Mouse (Mus musculus) thymus, postnatal 0 days (tissue): Measurements from ENCODE around the gene Psmb7. TPM values are rescaled to one million over a fixed set of nuclear protein-coding genes. Genes with fewer than 3 reads are reported as not detected.

Experiments used
- DNase-seq: peaks from one replicate; pipeline ENCODE4 v3.0.0-alpha.2; 2015; ENCODE audit warnings: low spot score
- polyA plus RNA-seq: library from polyadenylated mRNA; unstranded; fragments of >200 nt; fragmentation: Nextera tagmentation; extraction: Ambion mirVana; gene quantifications from 2 replicates; pipeline ENCODE4 v1.2.1, GENCODE M21; 2015

Psmb7 gene
- polyA plus RNA-seq, 1 experiment from 2014 or later, result 272 TPM

DNA sequence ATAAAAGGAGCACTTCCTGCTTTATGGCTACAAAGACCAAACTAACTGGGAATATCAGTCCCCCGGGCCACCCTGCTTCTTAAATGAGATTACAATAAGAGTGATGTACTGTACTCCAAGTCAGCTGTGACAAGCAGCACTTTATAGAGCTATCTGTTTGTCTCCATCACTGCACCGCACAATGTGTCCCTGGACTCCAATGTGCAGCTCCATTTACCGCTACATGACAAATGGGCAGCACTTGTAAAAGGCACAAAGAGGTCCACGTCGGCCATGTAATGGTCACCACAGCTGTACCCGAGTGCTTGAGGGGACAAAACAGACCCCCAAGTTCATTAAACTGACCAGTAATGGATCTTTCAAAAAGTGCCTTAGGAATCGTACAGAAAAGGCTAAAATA, 49.0 kb downstream of the Psmb7 start:
- no peak for DNase-seq

DNA sequence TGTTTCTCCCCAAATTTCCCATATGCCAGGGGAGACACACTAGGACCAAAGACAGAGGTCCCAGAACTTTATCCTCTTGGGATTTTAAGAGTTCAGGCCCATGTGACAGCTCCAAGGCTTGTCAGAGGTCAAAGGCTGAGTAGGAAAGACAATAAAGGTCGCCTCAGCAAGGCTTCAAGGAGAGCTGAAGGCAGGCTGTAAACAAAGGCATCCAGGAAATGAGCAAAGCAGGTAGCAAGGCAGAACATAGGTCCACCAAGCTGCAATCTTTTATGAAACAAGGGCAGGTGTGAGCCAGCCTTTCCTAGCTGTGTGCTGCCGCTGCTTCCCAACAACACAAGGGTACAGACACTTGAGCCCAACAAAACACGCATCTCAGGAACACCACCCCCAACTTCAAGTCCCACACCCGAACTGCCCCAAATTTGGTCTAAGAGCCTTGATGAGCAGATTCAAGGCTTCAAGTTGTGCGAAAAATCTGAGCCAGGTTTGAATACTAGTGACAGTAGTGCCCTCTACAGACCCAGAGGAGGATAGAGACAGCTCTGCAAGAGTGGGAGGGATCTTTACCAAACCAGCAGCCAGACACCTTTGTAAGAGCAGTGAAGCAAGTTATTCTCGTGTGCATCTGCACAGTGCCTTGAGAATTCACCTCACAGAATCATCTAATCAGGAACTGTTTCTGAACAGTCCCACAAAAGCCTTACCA, 52.0 kb downstream of the Psmb7 start:
- DNase-seq, result no peak

DNA sequence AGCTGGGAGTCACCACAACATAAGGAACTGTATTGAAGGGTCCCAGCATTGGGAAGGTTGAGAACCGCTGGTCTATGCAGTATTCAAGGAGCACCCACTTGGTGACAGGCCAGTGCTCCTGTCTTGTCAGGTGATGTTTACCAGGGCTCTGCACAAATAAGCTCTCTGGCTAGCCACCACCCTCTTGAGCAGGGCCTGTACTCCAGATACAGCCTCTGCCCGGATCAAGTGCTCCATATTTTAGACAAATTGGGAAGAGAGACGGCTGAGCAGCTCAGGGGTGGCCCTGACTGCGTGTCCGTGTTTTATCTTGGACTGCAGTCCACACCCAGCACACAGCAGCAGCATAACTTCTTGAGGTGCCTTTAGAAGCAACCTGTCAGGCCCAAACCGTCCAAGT, 57.2 kb downstream of the Psmb7 start:
- DNase-seq, result no peak

DNA sequence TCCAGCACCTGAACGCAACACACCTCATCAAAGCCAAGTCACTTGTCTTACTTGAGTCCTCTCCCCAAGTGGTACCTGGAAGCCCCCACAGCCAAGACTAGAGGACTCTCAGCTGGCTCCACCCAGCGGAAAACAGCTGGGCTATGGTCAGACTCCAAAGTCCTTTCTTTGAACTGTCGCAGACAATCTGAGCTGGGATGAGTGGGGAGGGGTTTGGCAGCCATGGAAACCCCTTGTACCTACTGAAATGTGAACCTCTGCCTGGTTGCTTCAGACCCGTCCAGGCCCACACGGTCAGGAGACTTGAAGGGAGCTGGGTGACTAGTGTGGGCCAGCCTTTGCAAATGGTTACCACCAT, 58.5 kb downstream of the Psmb7 start:
- DNase-seq, result no peak

DNA sequence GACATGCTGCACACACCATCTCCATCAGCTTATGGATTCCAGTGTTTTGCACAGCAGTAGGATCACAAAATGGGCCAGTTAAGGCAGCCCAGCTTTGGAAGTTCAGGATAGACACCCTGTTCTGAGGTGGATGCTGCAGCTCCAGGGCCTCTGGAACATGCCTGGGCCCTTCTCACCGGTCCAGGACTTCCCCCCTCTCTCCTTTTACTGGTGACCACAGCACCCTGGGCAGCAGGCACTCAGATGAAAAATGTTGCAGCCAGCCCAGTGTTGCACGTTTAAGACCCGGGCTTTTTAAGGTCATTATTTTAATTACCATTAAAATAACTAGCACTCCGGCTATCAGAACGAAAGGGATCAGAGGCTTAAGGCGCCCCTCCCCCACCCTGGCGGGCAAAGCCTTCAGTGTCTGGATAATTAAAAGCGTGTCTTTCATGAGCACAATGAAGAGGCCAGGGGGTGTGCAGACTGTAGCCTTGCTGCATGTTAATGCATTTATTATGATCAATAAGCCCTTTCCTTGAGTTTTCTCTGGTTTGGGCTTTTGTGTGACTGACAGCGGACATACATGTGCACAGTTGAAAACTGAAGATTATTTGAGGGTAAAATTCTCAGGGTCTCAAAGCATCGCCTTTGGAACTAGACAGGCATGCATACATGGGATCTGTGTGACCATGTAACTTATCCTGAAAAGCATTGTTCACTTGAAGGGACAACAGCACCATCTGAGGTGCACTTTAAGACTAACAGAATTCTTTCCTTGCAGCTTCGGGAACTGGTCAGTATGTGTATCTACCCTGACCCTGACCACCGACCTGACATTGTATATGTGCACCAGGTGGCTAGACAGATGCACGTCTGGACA, 59.1 kb downstream of the Psmb7 start:
- DNase-seq, result no peak

DNA sequence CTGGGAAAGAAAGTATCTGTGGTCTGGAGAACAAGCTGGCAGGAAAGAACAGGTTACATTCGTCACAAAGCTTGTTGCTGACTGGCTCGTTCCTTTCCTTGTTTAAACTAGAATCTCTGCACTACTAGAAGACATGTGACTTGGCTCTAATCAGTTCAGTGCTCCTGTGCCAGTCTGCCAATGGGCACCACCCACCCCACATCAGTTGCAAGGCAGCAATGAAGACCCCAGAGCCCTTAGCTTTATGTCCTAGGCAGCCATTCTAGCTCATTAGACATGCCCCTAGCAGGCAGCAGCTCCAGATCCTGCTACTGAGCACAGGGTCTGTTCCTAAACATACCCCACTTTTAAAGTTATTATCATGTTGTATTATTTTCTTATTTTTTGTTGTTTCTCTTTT, 59.9 kb downstream of the Psmb7 start:
- no peak for DNase-seq

DNA sequence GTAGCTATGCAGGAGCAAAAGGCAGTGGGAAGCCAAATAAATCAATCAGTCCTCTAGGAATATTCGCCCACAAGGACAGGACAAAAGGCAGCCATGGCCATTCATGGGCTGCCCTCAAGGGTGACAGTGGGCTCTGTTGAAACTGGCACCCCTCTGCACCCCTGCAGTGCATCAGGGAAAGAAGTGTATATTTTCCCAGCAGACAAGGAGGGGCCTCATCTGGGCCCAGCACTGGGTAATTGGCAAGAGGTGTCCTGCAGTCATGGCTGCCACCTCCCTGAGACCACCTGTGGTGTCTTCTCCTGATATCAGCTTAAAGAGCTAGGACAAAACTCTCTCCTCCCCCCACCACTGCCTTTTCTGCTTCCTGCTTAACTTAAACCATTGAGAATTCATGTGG, 64.4 kb downstream of the Psmb7 start:
- no peak for DNase-seq

DNA sequence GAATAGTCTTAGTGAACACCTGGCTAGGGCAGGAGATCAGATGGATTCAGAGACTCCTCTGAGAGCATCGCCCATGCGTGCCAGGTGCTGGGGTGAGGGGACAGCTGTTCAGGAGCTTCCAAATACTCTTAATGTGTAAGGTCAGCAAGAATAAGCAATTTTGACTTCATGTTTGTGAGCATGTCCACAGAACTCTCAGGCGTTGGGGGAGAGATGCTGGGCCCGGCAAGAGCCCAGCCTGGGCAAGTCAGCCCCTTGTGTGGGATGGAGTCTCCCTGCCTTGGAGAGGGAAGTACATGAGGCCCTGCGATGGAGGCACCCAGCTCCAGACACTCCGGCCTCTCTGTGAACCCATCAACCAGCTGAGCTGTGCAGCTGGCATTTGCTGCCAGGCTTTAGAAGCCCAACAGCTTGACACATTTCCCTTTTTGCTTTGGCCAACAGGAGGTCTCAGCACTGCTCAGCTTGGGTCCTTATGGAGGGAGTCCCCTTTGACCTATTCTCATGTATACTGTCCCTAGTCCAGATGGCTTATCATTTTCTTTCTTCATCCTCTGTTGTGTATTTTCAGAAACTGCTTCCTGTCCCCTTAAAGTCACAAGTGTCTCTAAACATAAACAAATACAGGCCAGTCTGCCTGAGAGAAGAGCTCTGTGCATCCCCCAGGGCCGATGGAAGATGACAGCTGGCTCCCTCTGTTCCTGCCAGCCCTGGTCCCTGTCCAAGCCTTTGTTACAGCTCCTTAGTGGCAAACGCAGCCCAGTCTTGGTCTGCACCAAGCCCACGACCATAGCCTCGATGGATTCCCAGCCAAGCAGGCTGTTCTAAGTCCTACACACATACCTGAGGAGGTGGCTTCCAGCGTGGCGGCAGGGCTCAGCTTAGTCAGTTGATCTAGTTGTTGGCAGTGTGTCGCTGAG, 65.0 kb downstream of the Psmb7 start:
- DNase-seq, result no peak

DNA sequence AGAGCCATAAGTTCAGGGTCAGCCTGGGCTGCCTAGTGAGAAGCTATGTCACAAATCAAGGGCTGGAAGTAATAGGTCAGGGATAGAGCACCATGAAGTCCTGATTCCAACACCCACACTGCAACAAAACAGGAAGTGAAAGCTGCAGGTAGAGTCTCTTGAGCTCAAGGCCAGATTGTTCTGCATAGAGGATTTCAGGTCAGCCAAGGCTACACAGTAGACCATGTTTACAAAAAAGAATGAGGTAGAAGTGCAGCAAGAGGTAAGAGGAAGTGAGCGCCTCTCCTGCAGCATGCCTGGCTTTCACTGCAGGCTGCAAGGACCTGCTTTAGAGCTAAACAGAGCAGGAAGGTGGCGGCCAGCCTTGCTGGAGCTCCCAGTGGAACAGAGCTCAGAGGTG, 69.2 kb downstream of the Psmb7 start:
- DNase-seq, result no peak

DNA sequence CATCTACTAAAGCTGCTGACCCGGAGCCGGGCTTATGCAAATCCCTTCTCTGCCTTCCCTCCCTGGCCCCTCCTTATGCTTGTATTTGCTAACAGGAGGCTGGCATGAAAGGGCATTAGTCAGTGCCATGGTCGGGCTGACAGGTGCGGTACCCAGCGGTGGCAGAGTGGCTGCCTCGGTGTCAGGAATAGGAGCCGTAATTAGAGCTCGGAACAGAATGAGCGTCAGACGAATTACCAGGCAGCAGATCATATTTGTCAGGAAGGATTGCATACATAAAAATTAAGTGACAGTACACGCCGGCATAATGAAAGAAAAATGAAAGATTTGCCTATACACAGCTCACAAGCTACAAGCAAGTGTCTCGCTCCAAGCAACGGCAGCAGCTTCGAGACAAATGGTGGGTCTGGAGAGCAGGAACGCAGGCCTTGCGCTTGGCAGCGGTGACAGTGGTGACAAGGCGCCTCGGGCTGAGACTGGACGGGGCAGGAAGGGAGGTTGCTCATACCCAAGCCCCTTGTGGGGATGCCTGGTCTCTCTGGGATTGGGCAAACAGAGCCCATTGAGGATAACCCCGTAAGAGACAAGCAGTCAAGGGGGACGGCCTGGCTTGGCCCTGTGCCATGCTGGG, 71.8 kb downstream of the Psmb7 start:
- no peak for DNase-seq

DNA sequence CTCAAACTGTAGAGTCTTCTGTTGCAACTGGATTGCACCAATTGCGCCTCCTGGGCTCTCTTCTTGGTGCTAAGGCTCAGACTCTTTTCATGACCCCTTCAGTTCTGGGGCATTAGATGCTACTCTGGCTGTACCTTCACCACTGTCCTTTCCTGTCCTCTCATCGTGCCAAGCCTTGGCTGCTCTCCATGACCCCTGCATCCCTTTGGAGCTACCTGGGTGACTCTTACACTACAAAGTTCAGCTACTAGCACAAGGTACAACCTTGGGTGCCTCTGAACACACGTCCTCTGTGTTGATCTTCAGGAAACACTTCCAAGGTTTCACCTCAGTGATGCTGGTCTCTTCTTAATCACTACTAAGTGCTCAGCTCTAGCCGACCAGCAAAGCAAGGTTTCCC, 81.3 kb downstream of the Psmb7 start:
- no peak for DNase-seq

DNA sequence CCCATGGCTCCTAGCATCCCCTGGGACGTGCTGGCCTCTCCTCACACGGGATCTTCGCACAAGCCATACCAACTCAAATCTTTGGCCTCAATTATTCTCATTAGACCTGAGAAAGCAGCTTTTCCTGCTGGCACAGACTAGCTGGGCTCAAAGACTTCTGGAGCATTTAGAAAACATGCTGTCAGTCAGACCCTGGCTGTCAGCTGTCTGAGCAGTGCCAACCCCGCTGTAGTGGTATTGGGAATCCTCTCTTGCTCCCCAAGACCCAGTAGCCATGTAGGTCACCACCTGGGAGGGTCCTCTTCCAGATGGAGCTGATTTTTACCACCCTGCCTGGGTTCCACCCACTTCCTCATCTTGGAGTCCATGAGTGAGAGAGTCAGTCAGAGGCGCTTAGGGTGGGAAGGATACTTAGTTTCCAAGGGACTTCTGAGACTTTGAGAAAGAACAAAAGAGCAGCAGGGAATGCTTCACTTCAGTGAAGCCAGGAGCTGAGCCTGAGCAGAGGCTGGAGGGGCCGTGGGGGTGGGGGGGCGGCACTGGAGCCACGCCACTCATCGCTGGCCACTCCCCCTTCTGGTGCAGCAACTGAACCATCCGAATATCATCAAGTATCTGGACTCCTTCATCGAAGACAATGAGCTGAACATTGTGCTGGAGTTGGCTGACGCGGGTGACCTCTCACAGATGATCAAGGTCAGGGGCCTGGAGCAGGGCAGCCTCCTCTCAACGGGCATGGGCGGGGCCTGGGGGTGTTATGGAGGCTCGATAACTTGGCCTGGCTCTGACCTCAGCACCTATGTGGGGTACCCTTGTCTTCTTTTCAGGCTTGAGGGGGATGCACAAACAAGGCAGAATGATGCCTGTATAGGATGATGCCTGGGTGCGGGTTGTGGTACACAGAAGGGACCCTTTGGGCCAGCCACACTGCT, 83.3 kb downstream of the Psmb7 start:
- DNase-seq, result no peak

DNA sequence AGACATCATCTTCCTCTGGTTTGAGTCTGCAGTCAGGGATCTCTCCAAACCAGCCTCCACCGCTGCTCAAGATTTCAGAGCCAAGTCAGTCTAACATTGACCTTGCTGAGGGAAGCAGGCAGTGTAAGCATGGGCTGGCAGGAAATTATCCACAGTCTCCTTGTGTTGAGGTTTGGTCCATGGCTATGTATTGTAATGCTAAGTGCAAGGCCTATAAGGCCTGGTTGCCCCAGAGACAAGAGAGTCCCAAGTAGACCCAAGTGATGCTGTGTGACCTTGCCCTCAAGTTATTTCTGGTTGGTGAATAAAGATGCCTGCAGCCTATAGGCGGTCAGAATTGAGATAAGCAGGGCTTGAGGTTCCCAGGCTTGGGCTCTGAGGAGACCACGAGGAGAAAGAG, 87.2 kb downstream of the Psmb7 start:
- no peak for DNase-seq

DNA sequence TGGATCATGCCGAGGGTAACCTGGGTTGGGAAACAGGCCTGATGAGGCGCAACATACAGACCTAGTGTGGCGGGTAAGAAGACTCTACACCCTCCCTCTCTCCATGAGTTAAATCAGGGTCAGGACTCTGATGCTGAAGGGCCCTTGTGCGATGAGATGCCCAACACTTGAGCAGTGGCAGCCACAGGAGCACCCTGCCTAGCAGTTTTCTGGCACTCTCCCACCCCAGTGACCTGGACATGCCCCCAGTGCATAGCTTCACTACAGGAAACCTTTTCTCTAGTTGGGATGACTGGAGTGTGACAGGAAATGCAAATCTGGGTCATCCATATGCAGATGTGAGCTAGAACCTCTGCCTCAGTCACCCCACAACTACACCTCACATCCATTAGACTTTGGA, 88.2 kb downstream of the Psmb7 start:
- DNase-seq, result no peak

DNA sequence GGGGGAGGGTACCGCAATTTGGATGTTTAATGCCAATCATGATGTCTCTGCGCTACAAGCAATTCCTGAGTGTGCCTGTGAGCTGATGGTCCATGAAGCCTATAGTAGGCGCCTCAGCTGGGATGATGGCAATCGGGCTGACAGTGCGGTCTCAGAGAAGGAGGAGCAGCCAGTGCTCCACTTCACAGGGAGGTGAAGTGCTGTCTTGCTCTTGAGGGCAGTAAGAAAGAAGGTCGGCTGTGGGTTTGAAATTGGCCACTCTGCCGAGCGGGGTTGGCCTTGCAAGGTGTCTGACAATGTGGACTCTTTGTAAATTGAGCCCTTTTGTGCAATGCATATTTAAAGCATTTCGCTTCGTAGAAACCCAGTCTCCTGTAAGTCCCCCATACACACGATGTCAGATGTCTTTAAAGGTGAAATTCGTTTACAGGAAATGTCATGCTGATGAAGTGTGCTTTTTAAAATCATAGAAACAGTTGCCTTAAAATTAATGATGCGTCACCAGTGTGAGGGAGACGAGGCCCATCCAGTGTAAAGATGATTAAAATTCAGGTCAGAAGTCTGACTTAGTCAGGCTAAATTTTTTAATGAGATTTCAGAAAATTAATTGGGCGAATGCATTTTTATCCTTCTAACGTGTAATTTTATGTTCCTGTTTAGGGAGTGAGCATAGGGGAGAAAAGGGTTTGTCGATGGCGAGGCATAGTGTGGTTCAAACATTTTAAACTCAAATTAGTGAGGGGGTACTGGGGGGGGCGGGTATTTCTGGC, 89.5 kb downstream of the Psmb7 start:
- DNase-seq, result no peak

DNA sequence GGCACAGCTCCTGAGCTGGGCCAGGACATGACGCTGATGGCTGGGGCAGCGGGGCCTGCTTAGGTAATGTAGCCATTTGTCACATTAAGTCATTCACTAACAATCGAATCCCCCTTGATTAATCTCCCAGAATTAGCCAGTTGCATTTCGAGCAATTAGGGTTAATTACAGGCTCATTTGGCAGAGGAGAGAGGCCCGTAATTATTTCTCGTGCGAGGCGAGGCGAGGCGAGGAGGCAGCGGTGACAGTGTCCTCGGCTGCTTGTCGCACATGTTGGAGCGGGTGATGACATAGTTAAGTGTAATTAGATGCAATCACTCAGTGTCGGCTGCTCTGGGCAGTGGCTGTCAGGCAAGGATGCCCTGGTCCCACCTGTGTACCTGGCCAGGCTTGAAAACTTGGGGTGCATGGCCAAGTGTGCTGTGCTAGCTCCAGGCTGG, 91.9 kb downstream of the Psmb7 start:
- no peak for DNase-seq

DNA sequence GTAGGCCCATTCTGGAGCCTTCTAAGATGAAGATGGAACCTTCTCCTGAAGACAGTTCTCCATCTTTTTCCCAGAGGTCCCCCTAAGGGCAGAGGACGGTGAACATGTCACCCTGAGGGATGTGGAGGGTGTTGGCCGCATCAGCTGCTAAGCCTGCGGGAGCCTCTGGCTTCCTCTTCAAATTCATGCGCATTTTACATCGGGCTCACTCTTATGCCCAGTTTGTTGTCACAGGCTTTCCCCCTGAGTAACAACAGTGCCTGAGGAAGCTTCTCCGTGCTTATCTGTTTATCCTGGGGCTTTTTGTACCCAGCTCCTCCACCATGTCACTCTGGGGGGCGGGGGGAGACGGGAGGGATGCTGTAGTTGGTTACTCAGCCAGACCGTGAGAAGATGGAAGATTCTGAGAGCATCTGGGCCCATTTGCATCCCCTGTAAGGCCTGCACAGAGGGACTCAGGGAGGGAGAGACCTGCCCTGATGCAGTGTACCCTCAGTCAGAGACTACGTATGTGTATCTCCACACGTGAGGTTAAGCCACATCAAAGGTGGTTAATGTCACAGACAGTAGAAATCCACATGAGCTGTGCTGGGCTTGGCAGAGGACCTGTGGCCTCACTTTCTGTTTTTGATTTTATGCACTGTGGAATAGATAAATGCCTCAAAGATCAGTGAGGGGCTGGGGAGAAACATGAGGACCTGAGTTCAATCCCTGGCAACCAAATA, 95.9 kb downstream of the Psmb7 start:
- peak; percentile 35 for DNase-seq

DNA sequence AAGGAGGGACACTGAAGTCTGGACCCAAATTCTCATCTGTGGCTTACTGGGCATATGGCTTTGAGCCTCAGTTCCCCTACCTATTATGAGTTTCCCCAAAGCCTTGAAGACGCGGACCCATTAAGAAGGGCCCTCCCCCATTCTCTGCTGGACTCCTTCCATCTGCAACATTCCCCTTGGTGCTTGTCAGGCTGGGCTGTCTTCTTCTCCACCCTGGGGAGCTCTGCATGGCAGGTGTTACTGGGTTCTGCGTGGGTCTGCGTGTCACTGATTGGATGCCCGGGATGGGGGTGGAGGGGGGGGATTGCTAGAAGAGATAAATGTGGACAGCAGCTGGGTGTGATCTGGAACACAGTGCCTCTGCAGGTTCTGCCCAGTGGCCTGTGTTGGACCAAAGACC, 97.1 kb downstream of the Psmb7 start:
- no peak for DNase-seq

DNA sequence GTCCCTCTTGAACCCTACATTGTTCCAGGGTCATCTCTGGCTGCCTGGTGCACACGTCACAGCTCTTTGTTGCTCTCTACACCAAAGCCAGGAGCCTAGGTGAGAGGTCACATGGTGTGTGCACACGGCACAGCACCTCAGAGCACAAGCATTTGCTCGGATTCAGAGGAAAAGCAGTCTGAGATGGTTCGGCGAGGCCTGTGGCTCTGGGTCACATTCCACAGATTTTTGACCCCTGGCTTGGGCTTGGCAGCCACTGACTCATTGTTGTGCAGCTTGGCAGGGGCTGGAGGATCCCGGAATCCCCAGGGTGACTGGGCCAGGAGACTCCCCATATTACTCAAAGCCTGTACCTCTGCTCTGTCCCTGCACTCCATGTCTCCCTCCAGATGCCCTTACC, 97.7 kb downstream of the Psmb7 start:
- DNase-seq, result no peak
